Mouse (Mus musculus): ENCODE results near the gene Usp2. TPM values are rescaled to one million over a fixed set of nuclear protein-coding genes. Genes with fewer than 3 reads are reported as not detected.

Usp2 gene
- polyA plus RNA-seq, 1 experiment: 3.2 TPM

DNA sequence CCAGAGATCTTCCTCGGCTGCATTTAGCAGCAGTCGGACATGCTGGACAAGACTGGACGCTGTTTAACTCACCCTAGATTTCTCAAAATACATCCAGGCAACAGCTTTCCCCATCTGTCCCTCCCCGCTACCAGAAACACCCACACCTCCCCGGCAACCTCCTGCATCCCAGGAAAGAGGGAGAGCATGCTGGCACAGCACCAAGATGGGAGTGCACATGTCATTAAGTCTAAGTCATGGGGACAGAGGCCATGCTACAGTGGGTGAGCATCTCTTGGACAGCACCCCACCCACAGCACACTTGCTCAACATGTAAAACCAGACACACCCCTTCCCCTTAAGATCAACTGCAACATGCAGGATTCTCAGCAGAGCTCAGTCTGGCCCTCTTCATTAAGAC lies 14.1 kb downstream of the Usp2 start:
- no peak overlapping the region for H3K27ac ChIP-seq (ENCODE audit: insufficient read depth, low read depth, low read length)
- H3K4me1 ChIP-seq (ENCODE audit: control insufficient read depth, insufficient read depth, low read length): peaks cover 31% of the 10 kb centered on the region
- TF ChIP-seq CTCF (IDR thresholded peaks at IDR 0.05; ENCODE audit: low read depth, low read length): no peak
- no peak for TF ChIP-seq POLR2A (IDR thresholded peaks at IDR 0.05; ENCODE audit: borderline replicate concordance, low read depth, low read length)
- H3K4me3 ChIP-seq (ENCODE audit: insufficient read depth, low read length): no peak overlapping the region

- no peak for TF ChIP-seq CTCF (IDR thresholded peaks at IDR 0.05; ENCODE audit: low read depth, low read length)
- no peak for TF ChIP-seq POLR2A (IDR thresholded peaks at IDR 0.05; ENCODE audit: borderline replicate concordance, low read depth, low read length)
- H3K4me1 ChIP-seq (ENCODE audit: control insufficient read depth, insufficient read depth, low read length): peaks cover 31% of the 10 kb centered on the region
- H3K4me3 ChIP-seq (ENCODE audit: insufficient read depth, low read length): no peak overlapping the region
- H3K27ac ChIP-seq (ENCODE audit: insufficient read depth, low read depth, low read length): no peak overlapping the region
Measured at GRCm38 (mm10) chr9:44081581-44081980, 14.8 kb downstream of the Usp2 start.

GRCm38 (mm10) chr9:44082266-44082665 lies 15.4 kb downstream of the Usp2 start:
- no peak for TF ChIP-seq CTCF (IDR thresholded peaks at IDR 0.05; ENCODE audit: low read depth, low read length)

DNA sequence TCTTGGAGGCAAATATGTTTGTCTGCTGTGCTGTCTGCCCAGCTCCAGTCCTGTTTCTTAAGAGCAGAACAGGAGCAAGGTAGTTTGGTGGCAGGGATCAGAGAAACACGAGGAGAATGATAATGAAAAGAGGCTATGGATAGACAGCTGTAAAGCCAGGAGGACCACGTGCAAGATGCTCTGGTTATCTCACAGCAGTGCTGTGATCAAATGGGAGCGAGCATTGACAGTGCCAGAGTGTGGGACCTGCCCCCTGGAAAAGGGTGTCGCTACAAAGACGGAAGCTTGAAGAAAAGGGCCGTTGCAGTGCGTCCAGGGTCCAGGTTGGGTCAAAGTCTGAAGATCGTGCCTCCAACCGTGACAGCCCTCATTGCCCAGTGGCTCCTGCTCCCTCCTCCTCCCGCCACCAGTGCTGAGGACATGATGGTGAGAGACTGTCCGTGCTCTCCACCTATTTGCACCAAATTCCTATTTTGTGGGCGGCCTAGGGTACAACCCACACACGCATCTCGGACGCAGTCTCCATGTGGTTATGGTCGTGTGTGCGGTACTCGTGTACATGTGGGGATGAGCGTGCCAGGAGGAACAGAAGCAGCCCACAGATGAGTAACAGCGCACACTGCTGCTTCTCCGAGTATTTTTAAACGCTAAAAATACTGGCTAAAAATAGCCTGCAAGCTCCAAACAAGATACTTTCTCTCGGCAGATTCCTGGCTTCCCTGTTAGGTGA lies 16.7 kb downstream of the Usp2 start:
- Histone ChIP-seq H3K27ac (ENCODE audit: insufficient read depth, low read depth, low read length) (no peak overlapping the region), H3K4me1 (ENCODE audit: control insufficient read depth, insufficient read depth, low read length) (peaks cover 41% of the 10 kb centered on the region), H3K4me3 (ENCODE audit: insufficient read depth, low read length) (peak overlapping the region; percentile 61)
- TF ChIP-seq POLR2A (IDR thresholded peaks at IDR 0.05; ENCODE audit: borderline replicate concordance, low read depth, low read length): no peak
- TF ChIP-seq CTCF (IDR thresholded peaks at IDR 0.05; ENCODE audit: low read depth, low read length): no peak

More at GRCm38 (mm10) chr9:44082266-44082665, 15.4 kb downstream of the Usp2 start:
- H3K4me1 ChIP-seq (ENCODE audit: control insufficient read depth, insufficient read depth, low read length): peaks cover 31% of the 10 kb centered on the region
- H3K4me3 ChIP-seq (ENCODE audit: insufficient read depth, low read length): no peak overlapping the region
- H3K27ac ChIP-seq (ENCODE audit: insufficient read depth, low read depth, low read length): no peak overlapping the region

DNA sequence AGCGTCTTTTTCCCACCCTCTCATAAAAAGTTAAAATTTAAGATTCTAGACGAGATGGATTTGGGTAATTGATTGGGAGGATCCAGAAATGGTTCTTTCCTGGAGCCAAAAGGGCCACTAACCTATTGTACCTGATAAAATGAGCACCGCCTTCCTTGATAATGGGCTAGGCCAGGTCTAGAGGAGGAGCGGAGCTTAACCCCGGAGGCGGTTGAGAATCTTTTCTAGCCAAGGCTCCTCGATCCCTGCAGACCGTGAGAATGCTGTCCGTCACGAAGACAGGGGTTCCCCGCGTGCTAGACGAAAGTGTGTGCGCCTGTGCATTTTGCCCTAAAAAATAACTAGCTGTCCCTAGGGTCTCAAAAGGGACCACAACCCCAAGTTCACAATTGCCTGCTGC lies 17.4 kb downstream of the Usp2 start:
- TF ChIP-seq CTCF (IDR thresholded peaks at IDR 0.05; ENCODE audit: low read depth, low read length): no peak
- TF ChIP-seq POLR2A (IDR thresholded peaks at IDR 0.05; ENCODE audit: borderline replicate concordance, low read depth, low read length): no peak
- peaks cover 36% of the 10 kb centered on the region for H3K4me1 ChIP-seq (ENCODE audit: control insufficient read depth, insufficient read depth, low read length)
- peak overlapping the region; percentile 61 for H3K4me3 ChIP-seq (ENCODE audit: insufficient read depth, low read length)
- 0 out of 2 replicates have a peak overlapping the region, but pooled peaks have one; percentile 2 for H3K27ac ChIP-seq (ENCODE audit: insufficient read depth, low read depth, low read length)

DNA sequence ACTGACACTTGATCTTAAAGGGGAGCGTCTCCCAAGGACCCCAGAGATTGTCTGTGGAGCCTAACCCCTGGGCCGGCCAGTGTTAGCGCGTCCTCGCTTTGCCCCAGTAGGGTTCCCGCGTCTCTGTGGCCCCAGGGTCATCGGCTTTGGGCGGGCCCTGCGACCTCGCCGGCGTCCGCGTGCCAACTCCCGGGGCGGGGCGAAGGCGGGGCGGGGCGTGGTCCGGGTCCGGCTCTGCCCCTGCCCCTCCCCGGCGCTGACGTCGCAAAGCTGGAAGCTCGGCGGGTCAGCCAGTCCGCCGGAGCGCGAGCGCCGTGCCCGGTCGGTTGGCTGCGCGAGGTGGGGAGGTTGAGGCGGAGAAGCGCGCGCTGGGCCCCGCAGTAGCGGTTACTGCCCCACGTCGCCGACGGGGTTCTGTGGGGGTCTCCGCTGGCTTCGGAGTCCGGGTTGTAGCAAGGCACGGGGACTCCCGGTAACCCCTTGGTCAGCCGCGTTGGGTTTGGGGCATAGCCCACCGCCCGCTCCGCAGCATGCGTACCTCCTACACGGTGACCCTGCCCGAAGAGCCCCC lies 17.9 kb downstream of the Usp2 start:
- Histone ChIP-seq H3K27ac (ENCODE audit: insufficient read depth, low read depth, low read length) (no peak overlapping the region), H3K4me3 (ENCODE audit: insufficient read depth, low read length) (peak overlapping the region; percentile 61), H3K4me1 (ENCODE audit: control insufficient read depth, insufficient read depth, low read length) (peaks cover 36% of the 10 kb centered on the region)
- no peak; the same call in 1 of the 2 replicates for TF ChIP-seq POLR2A (IDR thresholded peaks at IDR 0.05; ENCODE audit: borderline replicate concordance, low read depth, low read length)
- no peak for TF ChIP-seq CTCF (IDR thresholded peaks at IDR 0.05; ENCODE audit: low read depth, low read length)

GRCm38 (mm10) chr9:44085276-44085675 lies 18.5 kb downstream of the Usp2 start:
- Histone ChIP-seq H3K4me1 (ENCODE audit: control insufficient read depth, insufficient read depth, low read length) (peaks cover 40% of the 10 kb centered on the region), H3K27ac (ENCODE audit: insufficient read depth, low read depth, low read length) (no peak overlapping the region), H3K4me3 (ENCODE audit: insufficient read depth, low read length) (peak overlapping the region; percentile 52)
- TF ChIP-seq CTCF (IDR thresholded peaks at IDR 0.05; ENCODE audit: low read depth, low read length): no peak
- no peak for TF ChIP-seq POLR2A (IDR thresholded peaks at IDR 0.05; ENCODE audit: borderline replicate concordance, low read depth, low read length)

- H3K27ac ChIP-seq (ENCODE audit: insufficient read depth, low read depth, low read length): no peak overlapping the region
- H3K4me1 ChIP-seq (ENCODE audit: control insufficient read depth, insufficient read depth, low read length): peaks cover 41% of the 10 kb centered on the region
Measured at GRCm38 (mm10) chr9:44085741-44086665, 19.2 kb downstream of the Usp2 start.

DNA sequence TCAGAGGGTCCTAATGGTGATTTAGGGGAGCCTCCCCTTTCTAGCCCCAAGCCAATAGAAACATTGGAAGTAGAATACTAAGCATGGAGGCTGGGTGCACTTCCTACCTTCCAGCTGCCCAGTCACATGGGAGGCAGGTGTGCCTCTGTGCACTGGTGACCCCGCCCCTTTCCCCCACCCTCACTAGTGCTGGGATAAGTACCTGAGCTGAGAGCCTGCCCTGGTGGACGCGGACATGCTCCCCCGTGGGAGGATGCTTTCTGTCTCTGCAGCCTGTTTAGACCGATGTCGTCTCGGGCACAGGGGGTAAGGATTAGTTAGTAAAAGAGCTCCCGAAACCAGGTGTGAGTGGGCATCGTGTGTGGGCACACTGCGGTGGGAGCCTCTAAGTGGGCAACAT lies 20.1 kb downstream of the Usp2 start:
- Histone ChIP-seq H3K4me3 (ENCODE audit: insufficient read depth, low read length) (no peak overlapping the region), H3K4me1 (ENCODE audit: control insufficient read depth, insufficient read depth, low read length) (peaks cover 38% of the 10 kb centered on the region), H3K27ac (ENCODE audit: insufficient read depth, low read depth, low read length) (no peak overlapping the region)
- TF ChIP-seq POLR2A (IDR thresholded peaks at IDR 0.05; ENCODE audit: borderline replicate concordance, low read depth, low read length) (no peak), CTCF (IDR thresholded peaks at IDR 0.05; ENCODE audit: low read depth, low read length) (no peak)

More at GRCm38 (mm10) chr9:44085741-44086665, 19.2 kb downstream of the Usp2 start:
- H3K4me3 ChIP-seq (ENCODE audit: insufficient read depth, low read length): no peak overlapping the region
- TF ChIP-seq CTCF (IDR thresholded peaks at IDR 0.05; ENCODE audit: low read depth, low read length) (no peak), POLR2A (IDR thresholded peaks at IDR 0.05; ENCODE audit: borderline replicate concordance, low read depth, low read length) (no peak)
